Mouse (Mus musculus): ENCODE results near the gene Cwh43. TPM values are rescaled to one million over a fixed set of nuclear protein-coding genes. Genes with fewer than 3 reads are reported as not detected.

Gene Cwh43
- polyA plus RNA-seq, 1 experiment from 2014 or later: 0.18 TPM

DNA sequence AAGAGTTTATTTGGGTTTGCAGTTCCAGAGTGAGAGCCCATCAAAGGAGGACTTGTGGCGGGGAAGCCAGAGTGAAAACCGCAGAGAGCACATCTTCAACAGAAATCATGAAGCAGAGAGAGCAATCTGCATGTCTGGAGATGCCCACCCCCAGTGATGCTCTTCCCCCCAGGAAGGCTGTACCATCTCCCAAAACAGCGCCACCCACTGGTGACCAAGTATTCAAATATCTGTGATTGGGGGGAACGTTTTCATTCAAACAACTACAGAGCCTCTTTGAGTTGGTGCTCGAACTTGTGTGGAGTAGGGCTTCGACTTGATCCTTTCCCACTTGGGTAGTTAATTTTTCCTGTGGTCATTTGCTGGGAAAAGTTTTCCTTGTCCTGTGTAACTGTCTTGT is 1.1 kb upstream of the Cwh43 start:
- Histone ChIP-seq H3K9ac (ENCODE audit: low read depth, low read length) (no peak overlapping the region), H3K4me3 (ENCODE audit: low read depth, low read length) (no peak overlapping the region), H3K4me2 (ENCODE audit: low read length) (no peak overlapping the region), H3K4me1 (ENCODE audit: control insufficient read depth, insufficient read depth, low read length) (peaks cover 4% of the 10 kb centered on the region; the same call in 1 of the 2 replicates), H3K36me3 (ENCODE audit: control insufficient read depth, insufficient read depth, low read length) (no peaks in the 10 kb centered on the region), H3K27me3 (ENCODE audit: control insufficient read depth, insufficient read depth, low read depth, low read length) (peaks cover 5% of the 10 kb centered on the region; the same call in 1 of the 2 replicates), H3K27ac (ENCODE audit: low read length) (no peak overlapping the region), H3K9me3 (replicated peaks; ENCODE audit: control insufficient read depth, low read length, poor library complexity, severe bottlenecking) (no peaks in the 10 kb centered on the region)
- ATAC-seq: no peak
- WGBS: 84% methylated on average over 6 of the region's 6 CpGs

DNA sequence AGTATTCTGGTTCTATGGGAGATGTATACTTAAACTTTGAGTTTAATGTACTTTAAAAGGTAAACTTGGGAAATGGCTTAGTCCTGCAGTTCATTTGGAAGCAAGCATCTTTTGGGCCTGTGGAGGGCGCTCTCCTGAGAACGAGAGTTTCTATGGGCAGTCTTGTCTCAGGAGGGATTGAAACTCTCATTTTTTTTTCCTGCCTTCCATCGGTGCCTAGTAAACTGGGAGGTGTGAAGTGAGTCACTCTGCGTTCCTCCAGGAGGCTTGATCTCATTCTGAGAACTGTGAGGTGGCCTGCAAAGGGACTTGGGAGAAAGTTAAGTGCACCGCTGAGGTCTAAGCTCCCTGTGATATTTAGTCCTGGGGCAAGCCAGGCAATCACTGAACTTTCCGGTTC is 986 bp downstream of the Cwh43 start:
- no peaks in the 10 kb centered on the region for H3K36me3 ChIP-seq (ENCODE audit: control insufficient read depth, insufficient read depth, low read length)
- peaks cover 5% of the 10 kb centered on the region; the same call in 1 of the 2 replicates for H3K27me3 ChIP-seq (ENCODE audit: control insufficient read depth, insufficient read depth, low read depth, low read length)
- no peak overlapping the region for H3K27ac ChIP-seq (ENCODE audit: low read length)
- no peaks in the 10 kb centered on the region for H3K9me3 ChIP-seq (replicated peaks; ENCODE audit: control insufficient read depth, low read length, poor library complexity, severe bottlenecking)
- H3K4me2 ChIP-seq (ENCODE audit: low read length): peak overlapping the region; percentile 71
- no peak overlapping the region for H3K4me3 ChIP-seq (ENCODE audit: low read depth, low read length)
- WGBS: 53% methylated on average over 6 of the region's 6 CpGs
- no peak for ATAC-seq
- no peak overlapping the region for H3K9ac ChIP-seq (ENCODE audit: low read depth, low read length)
- H3K4me1 ChIP-seq (ENCODE audit: control insufficient read depth, insufficient read depth, low read length): peaks cover 4% of the 10 kb centered on the region; the same call in 1 of the 2 replicates

DNA sequence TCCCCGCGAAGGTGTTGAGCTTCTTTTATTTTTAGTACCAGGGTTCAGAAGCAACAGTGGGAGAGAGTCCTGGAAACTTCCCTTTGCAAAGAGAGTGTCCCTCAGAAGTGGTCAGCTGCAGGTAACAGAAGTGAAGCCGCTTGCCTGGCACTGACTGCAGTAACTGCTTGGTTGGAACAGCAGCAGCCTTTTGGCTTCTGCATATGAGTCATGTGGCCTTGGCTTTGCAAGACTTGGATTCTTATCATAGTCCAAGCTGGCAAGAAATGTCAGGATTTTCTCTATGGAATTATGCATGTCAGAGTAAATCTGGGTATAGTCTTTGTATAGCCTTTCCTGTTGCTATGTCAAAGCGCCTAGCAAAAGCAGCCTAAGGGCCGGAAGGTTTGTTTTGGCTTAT is 4.1 kb downstream of the Cwh43 start:
- H3K4me2 ChIP-seq (ENCODE audit: low read length): no peak overlapping the region
- no peaks in the 10 kb centered on the region for H3K9me3 ChIP-seq (replicated peaks; ENCODE audit: control insufficient read depth, low read length, poor library complexity, severe bottlenecking)
- no peak overlapping the region for H3K4me3 ChIP-seq (ENCODE audit: low read depth, low read length)
- H3K4me1 ChIP-seq (ENCODE audit: control insufficient read depth, insufficient read depth, low read length): peaks cover 4% of the 10 kb centered on the region; the same call in 1 of the 2 replicates
- 82% methylated on average over 5 of the region's 5 CpGs for WGBS
- no peak overlapping the region for H3K27ac ChIP-seq (ENCODE audit: low read length)
- H3K9ac ChIP-seq (ENCODE audit: low read depth, low read length): no peak overlapping the region
- peaks cover 3% of the 10 kb centered on the region; the same call in 1 of the 2 replicates for H3K27me3 ChIP-seq (ENCODE audit: control insufficient read depth, insufficient read depth, low read depth, low read length)
- H3K36me3 ChIP-seq (ENCODE audit: control insufficient read depth, insufficient read depth, low read length): no peaks in the 10 kb centered on the region
- no peak for ATAC-seq

DNA sequence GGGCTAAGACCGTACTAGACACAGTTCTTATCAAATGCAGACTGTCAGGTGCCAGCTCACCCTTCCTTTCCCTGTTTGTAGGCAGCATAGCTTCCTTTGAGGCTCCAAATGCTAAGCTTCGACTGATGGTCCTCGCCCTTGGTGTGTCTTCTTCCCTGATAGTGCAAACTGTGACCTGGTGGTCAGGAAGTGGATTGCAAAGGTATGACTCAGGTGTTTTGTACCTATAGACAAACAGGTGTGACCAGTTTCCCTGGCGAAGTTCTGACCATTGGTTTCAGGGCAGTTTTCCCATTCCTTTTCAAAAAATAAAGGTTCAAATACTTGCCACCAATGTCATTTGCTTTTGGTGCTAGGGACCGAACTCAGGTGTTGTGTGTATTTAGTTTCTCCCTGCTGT is 5.9 kb downstream of the Cwh43 start:
- no peak for ATAC-seq
- H3K4me1 ChIP-seq (ENCODE audit: control insufficient read depth, insufficient read depth, low read length): no peaks in the 10 kb centered on the region
- WGBS: 92% methylated on average over 5 of the region's 5 CpGs

DNA sequence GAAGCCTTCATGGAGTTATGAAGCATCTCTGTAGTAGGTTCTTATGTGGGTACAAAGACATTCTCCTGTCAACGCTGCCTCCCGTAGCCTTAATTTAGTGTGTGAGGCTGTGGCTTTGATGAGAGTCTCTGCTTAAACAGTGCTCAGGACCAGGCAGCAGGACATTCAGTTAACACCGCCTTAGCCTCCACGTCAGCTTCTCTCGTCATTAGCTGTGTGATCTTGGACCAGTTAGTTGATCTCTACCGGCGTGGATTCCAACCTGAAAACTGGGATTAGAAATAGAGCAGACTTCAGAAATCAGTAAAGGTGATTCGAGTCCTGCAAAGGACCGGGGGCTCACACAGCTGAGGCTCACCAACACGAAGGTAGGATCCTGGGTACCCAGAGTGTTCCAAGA is 8.3 kb downstream of the Cwh43 start:
- Histone ChIP-seq H3K4me3 (ENCODE audit: low read depth, low read length) (no peak overlapping the region), H3K27ac (ENCODE audit: low read length) (no peak overlapping the region), H3K4me1 (ENCODE audit: control insufficient read depth, insufficient read depth, low read length) (no peaks in the 10 kb centered on the region), H3K4me2 (ENCODE audit: low read length) (no peak overlapping the region), H3K9me3 (replicated peaks; ENCODE audit: control insufficient read depth, low read length, poor library complexity, severe bottlenecking) (no peaks in the 10 kb centered on the region), H3K27me3 (ENCODE audit: control insufficient read depth, insufficient read depth, low read depth, low read length) (no peaks in the 10 kb centered on the region), H3K9ac (ENCODE audit: low read depth, low read length) (no peak overlapping the region), H3K36me3 (ENCODE audit: control insufficient read depth, insufficient read depth, low read length) (no peaks in the 10 kb centered on the region)
- no peak for ATAC-seq
- WGBS: 85% methylated on average over 10 of the region's 10 CpGs

More for the DNA sequence above, 5.9 kb downstream of the Cwh43 start:
- Histone ChIP-seq H3K9me3 (replicated peaks; ENCODE audit: control insufficient read depth, low read length, poor library complexity, severe bottlenecking) (no peaks in the 10 kb centered on the region), H3K27me3 (ENCODE audit: control insufficient read depth, insufficient read depth, low read depth, low read length) (no peaks in the 10 kb centered on the region), H3K27ac (ENCODE audit: low read length) (no peak overlapping the region), H3K4me2 (ENCODE audit: low read length) (no peak overlapping the region), H3K4me3 (ENCODE audit: low read depth, low read length) (no peak overlapping the region), H3K9ac (ENCODE audit: low read depth, low read length) (no peak overlapping the region), H3K36me3 (ENCODE audit: control insufficient read depth, insufficient read depth, low read length) (no peaks in the 10 kb centered on the region)

DNA sequence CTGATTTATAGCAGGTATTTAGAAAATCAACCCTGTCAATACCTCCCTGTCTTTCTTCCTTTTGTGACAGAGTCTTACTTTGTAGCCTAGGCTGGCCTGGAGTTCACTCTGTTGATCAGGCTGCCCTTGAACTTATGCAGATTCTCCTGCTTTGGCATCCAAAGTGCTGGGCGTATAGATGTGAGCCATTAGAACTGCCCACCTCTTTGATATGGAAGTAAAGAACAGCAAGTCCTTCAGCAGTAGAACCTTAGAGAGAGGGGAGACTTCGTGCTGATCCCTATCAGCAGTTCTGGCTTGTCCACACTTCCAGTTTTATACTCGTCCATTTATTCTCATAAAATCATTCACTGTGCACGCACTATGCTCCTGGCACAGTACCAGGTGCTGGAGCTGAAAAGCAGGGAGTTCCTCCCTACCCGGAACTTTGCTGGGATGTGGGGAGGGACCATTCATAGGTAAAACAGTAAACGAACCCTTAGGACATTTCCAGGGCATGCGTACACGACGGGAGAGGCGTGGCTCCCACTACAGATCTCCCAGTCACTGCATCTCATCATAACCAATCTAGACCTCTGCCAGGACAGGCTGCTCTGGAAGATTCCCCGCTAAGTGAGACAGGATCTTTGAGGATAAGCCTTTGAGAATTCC is 13.3 kb downstream of the Cwh43 start:
- no peak overlapping the region for H3K27ac ChIP-seq (ENCODE audit: low read length)
- no peak overlapping the region for H3K9ac ChIP-seq (ENCODE audit: low read depth, low read length)
- ATAC-seq: no peak
- H3K27me3 ChIP-seq (ENCODE audit: control insufficient read depth, insufficient read depth, low read depth, low read length): no peaks in the 10 kb centered on the region
- H3K9me3 ChIP-seq (replicated peaks; ENCODE audit: control insufficient read depth, low read length, poor library complexity, severe bottlenecking): 0 out of 2 replicates have a peak, but pooled peaks cover 3% of the 10 kb centered on the region
- H3K36me3 ChIP-seq (ENCODE audit: control insufficient read depth, insufficient read depth, low read length): no peaks in the 10 kb centered on the region
- no peaks in the 10 kb centered on the region for H3K4me1 ChIP-seq (ENCODE audit: control insufficient read depth, insufficient read depth, low read length)
- H3K4me3 ChIP-seq (ENCODE audit: low read depth, low read length): no peak overlapping the region
- H3K4me2 ChIP-seq (ENCODE audit: low read length): no peak overlapping the region
- 72% methylated on average over 11 of the region's 11 CpGs for WGBS

DNA sequence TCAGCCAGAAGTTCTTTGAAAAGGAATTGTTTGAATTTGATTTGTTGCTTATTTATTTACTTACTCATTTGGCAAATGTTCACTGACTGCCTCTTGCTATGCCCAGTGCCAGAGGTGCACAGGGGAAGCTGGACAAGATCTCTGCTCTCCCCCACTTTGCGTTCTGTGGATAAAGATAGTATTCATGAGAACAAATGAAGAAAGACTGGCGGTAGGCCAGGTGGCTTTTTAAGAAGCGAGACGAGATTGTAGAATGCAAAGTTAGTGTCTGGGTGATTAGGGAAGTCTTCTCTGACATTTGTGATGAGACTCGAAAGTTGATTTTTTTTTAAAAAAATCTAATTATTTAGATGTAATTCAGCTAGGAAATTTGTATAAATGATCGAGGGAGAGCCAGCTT is 20.9 kb downstream of the Cwh43 start:
- Histone ChIP-seq H3K36me3 (ENCODE audit: control insufficient read depth, insufficient read depth, low read length) (no peaks in the 10 kb centered on the region), H3K27ac (ENCODE audit: low read length) (no peak overlapping the region), H3K9me3 (replicated peaks; ENCODE audit: control insufficient read depth, low read length, poor library complexity, severe bottlenecking) (no peaks in the 10 kb centered on the region), H3K4me1 (ENCODE audit: control insufficient read depth, insufficient read depth, low read length) (peaks cover 4% of the 10 kb centered on the region; the same call in 1 of the 2 replicates), H3K9ac (ENCODE audit: low read depth, low read length) (no peak overlapping the region), H3K4me3 (ENCODE audit: low read depth, low read length) (no peak overlapping the region), H3K27me3 (ENCODE audit: control insufficient read depth, insufficient read depth, low read depth, low read length) (no peaks in the 10 kb centered on the region), H3K4me2 (ENCODE audit: low read length) (no peak overlapping the region)
- 67% methylated on average over 6 of the region's 6 CpGs for WGBS
- ATAC-seq: no peak

DNA sequence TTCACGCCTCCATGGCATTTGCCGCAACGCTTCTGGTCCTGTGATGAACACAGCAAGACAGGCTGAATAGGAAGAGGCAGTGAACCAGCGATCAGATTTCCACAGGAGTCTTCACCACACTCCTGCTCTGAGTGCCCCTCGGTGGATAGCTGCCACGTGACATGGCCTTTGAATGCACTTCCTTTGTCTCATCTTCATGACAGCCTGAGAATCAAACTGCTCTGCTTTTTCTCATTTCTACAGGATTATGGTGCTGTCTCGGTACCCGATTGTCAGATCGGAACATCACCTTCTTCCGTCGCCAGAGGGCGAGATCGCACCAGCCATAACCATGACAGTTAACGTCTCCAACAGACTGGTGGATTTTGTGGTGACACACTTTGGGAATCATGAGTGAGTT is 25.7 kb downstream of the Cwh43 start:
- no peaks in the 10 kb centered on the region for H3K36me3 ChIP-seq (ENCODE audit: control insufficient read depth, insufficient read depth, low read length)
- H3K4me3 ChIP-seq (ENCODE audit: low read depth, low read length): no peak overlapping the region
- no peaks in the 10 kb centered on the region for H3K27me3 ChIP-seq (ENCODE audit: control insufficient read depth, insufficient read depth, low read depth, low read length)
- peak overlapping the region; percentile 34; the same call in 1 of the 2 replicates for H3K4me2 ChIP-seq (ENCODE audit: low read length)
- WGBS: 9% methylated on average over 14 of the region's 14 CpGs
- ATAC-seq: peak; percentile 94
- peak overlapping the region; percentile 10; the same call in 1 of the 2 replicates for H3K9ac ChIP-seq (ENCODE audit: low read depth, low read length)
- H3K27ac ChIP-seq (ENCODE audit: low read length): peak overlapping the region; percentile 3; the same call in 1 of the 2 replicates
- H3K4me1 ChIP-seq (ENCODE audit: control insufficient read depth, insufficient read depth, low read length): peaks cover 4% of the 10 kb centered on the region; the same call in 1 of the 2 replicates
- H3K9me3 ChIP-seq (replicated peaks; ENCODE audit: control insufficient read depth, low read length, poor library complexity, severe bottlenecking): no peaks in the 10 kb centered on the region

DNA sequence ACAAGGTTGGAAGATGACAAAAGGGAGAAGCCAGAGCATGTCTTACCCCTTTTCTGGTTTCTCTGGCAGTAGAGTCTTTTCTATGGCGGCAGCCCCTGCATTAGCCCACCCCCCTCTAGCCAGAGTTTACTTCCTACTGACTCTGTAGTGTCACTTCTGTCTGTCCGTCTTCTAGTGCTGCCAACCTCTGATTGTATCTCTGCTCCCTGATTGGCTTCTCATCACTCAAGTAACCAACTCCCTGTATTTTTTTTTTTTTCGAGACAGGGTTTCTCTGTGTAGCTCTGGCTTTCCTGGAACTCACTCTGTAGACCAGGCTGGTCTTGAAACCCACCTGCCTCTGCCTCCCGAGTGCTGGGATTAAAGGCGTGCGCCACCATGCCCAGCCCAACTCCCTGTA is 26.9 kb downstream of the Cwh43 start:
- H3K4me3 ChIP-seq (ENCODE audit: low read depth, low read length): no peak overlapping the region
- ATAC-seq: no peak
- no peak overlapping the region for H3K9ac ChIP-seq (ENCODE audit: low read depth, low read length)
- H3K9me3 ChIP-seq (replicated peaks; ENCODE audit: control insufficient read depth, low read length, poor library complexity, severe bottlenecking): no peaks in the 10 kb centered on the region
- H3K4me2 ChIP-seq (ENCODE audit: low read length): no peak overlapping the region
- peaks cover 4% of the 10 kb centered on the region; the same call in 1 of the 2 replicates for H3K4me1 ChIP-seq (ENCODE audit: control insufficient read depth, insufficient read depth, low read length)
- WGBS: 85% methylated on average over 6 of the region's 6 CpGs
- H3K27ac ChIP-seq (ENCODE audit: low read length): no peak overlapping the region
- H3K36me3 ChIP-seq (ENCODE audit: control insufficient read depth, insufficient read depth, low read length): no peaks in the 10 kb centered on the region
- H3K27me3 ChIP-seq (ENCODE audit: control insufficient read depth, insufficient read depth, low read depth, low read length): no peaks in the 10 kb centered on the region
